Mouse (Mus musculus): ENCODE measurements around the gene Lrit2. TPM values are rescaled to one million over a fixed set of nuclear protein-coding genes. Genes with fewer than 3 reads are reported as not detected.

Lrit2 gene
- polyA plus RNA-seq, 1 experiment = not detected

GRCm38 (mm10) chr14:37109460-37109859, 41.7 kb downstream of the Lrit2 start:
- Histone ChIP-seq H3K9me3 (0 out of 2 replicates have a peak, but pooled peaks cover 5% of the 10 kb centered on the region), H3K27me3 (replicated peaks) (peaks cover 17% of the 10 kb centered on the region), H3K4me1 (peaks cover 73% of the 10 kb centered on the region), H3K4me3 (replicated peaks) (no peak overlapping the region), H3K36me3 (replicated peaks; ENCODE audit: low read length) (no peaks in the 10 kb centered on the region)
- TF ChIP-seq GATA1 (IDR thresholded peaks at IDR 0.05; ENCODE audit: borderline replicate concordance, low read length) = no peak
- no peak for TF ChIP-seq FLI1 (IDR thresholded peaks at IDR 0.05; ENCODE audit: low read length)

- Histone ChIP-seq H3K27me3 (replicated peaks) (peaks cover 14% of the 10 kb centered on the region), H3K4me3 (replicated peaks) (peak overlapping the region; percentile 7), H3K36me3 (replicated peaks; ENCODE audit: low read length) (no peaks in the 10 kb centered on the region), H3K9me3 (0 out of 2 replicates have a peak, but pooled peaks cover 5% of the 10 kb centered on the region), H3K4me1 (peaks cover 73% of the 10 kb centered on the region)
- TF ChIP-seq GATA1 (IDR thresholded peaks at IDR 0.05; ENCODE audit: borderline replicate concordance, low read length) (no peak), FLI1 (IDR thresholded peaks at IDR 0.05; ENCODE audit: low read length) (no peak)
These were observed 42.2 kb downstream of the Lrit2 start for GRCm38 (mm10) chr14:37109975-37110374.

- no peak for TF ChIP-seq FLI1 (IDR thresholded peaks at IDR 0.05; ENCODE audit: low read length)
- no peak for TF ChIP-seq GATA1 (IDR thresholded peaks at IDR 0.05; ENCODE audit: borderline replicate concordance, low read length)
- 0 out of 2 replicates have a peak, but pooled peaks cover 6% of the 10 kb centered on the region for H3K9me3 ChIP-seq
- H3K4me1 ChIP-seq = peaks cover 73% of the 10 kb centered on the region
- no peaks in the 10 kb centered on the region for H3K36me3 ChIP-seq (replicated peaks; ENCODE audit: low read length)
- peaks cover 14% of the 10 kb centered on the region for H3K27me3 ChIP-seq (replicated peaks)
- H3K4me3 ChIP-seq (replicated peaks) = peak overlapping the region; percentile 21
These were observed 42.7 kb downstream of the Lrit2 start for GRCm38 (mm10) chr14:37110456-37110855.

- peaks cover 7% of the 10 kb centered on the region for H3K27me3 ChIP-seq (replicated peaks)
- peaks cover 7% of the 10 kb centered on the region; the same call in 1 of the 2 replicates for H3K9me3 ChIP-seq
- H3K36me3 ChIP-seq (replicated peaks; ENCODE audit: low read length) = peaks cover 4% of the 10 kb centered on the region
- H3K4me1 ChIP-seq = peaks cover 66% of the 10 kb centered on the region
- H3K4me3 ChIP-seq (replicated peaks) = peak overlapping the region; percentile 64
- no peak for TF ChIP-seq FLI1 (IDR thresholded peaks at IDR 0.05; ENCODE audit: low read length)
- peak; percentile 31; the same call in 1 of the 3 replicates for TF ChIP-seq GATA1 (IDR thresholded peaks at IDR 0.05; ENCODE audit: borderline replicate concordance, low read length)
These were observed 43.6 kb downstream of the Lrit2 start for GRCm38 (mm10) chr14:37111371-37111770.

GRCm38 (mm10) chr14:37112931-37113330, 45.2 kb downstream of the Lrit2 start:
- peaks cover 7% of the 10 kb centered on the region; the same call in 1 of the 2 replicates for H3K9me3 ChIP-seq
- no peak for TF ChIP-seq FLI1 (IDR thresholded peaks at IDR 0.05; ENCODE audit: low read length)
- no peak for TF ChIP-seq GATA1 (IDR thresholded peaks at IDR 0.05; ENCODE audit: borderline replicate concordance, low read length)
- H3K4me3 ChIP-seq (replicated peaks) = no peak overlapping the region
- H3K36me3 ChIP-seq (replicated peaks; ENCODE audit: low read length) = peaks cover 14% of the 10 kb centered on the region
- peaks cover 77% of the 10 kb centered on the region for H3K4me1 ChIP-seq
- H3K27me3 ChIP-seq (replicated peaks) = peaks cover 3% of the 10 kb centered on the region

- H3K4me1 ChIP-seq = peaks cover 84% of the 10 kb centered on the region
- peaks cover 7% of the 10 kb centered on the region; the same call in 1 of the 2 replicates for H3K9me3 ChIP-seq
- H3K36me3 ChIP-seq (replicated peaks; ENCODE audit: low read length) = peaks cover 24% of the 10 kb centered on the region
- TF ChIP-seq FLI1 (IDR thresholded peaks at IDR 0.05; ENCODE audit: low read length) (no peak), GATA1 (IDR thresholded peaks at IDR 0.05; ENCODE audit: borderline replicate concordance, low read length) (no peak)
- peaks cover under 1% of the 10 kb centered on the region for H3K27me3 ChIP-seq (replicated peaks)
- peak within 1 kb of the TSS; percentile 46 for H3K4me3 ChIP-seq (replicated peaks)
These were observed 46.2 kb downstream of the Lrit2 start, which contains the start of gene 2610528A11Rik for GRCm38 (mm10) chr14:37113922-37114321. Gene 2610528A11Rik (minus strand): TSS chr14:37114022.

- peaks cover 58% of the 10 kb centered on the region for H3K4me1 ChIP-seq
- no peak overlapping the region for H3K4me3 ChIP-seq (replicated peaks)
- TF ChIP-seq FLI1 (IDR thresholded peaks at IDR 0.05; ENCODE audit: low read length) (no peak), GATA1 (IDR thresholded peaks at IDR 0.05; ENCODE audit: borderline replicate concordance, low read length) (no peak)
- peaks cover 2% of the 10 kb centered on the region; the same call in 1 of the 2 replicates for H3K9me3 ChIP-seq
- no peaks in the 10 kb centered on the region for H3K27me3 ChIP-seq (replicated peaks)
- H3K36me3 ChIP-seq (replicated peaks; ENCODE audit: low read length) = peaks cover 76% of the 10 kb centered on the region
These were observed 51.5 kb downstream of the Lrit2 start for GRCm38 (mm10) chr14:37119233-37119632.

Other genes with a start within 250 kb of the Lrit2 start
- gene Ccser2, start 99.2 kb upstream of the Lrit2 start, polyA plus RNA-seq (2012; ENCODE audit: insufficient read depth, low replicate concordance) = 0.31 TPM in 1 of 2 replicates, not detected in the other
- gene Rgr, start 19.0 kb upstream of the Lrit2 start, polyA plus RNA-seq (2012; ENCODE audit: insufficient read depth, low replicate concordance) = not detected in 2 replicates
- gene Lrit1, start 13.1 kb upstream of the Lrit2 start, polyA plus RNA-seq (2012; ENCODE audit: insufficient read depth, low replicate concordance) = not detected in 2 replicates
- gene Cdhr1, start 30.4 kb downstream of the Lrit2 start, polyA plus RNA-seq (2012; ENCODE audit: insufficient read depth, low replicate concordance) = not detected in 2 replicates
- 4.3 TPM in 1 of 2 replicates, not detected in the other for gene 2610528A11Rik, start 46.1 kb downstream of the Lrit2 start, polyA plus RNA-seq (2012; ENCODE audit: insufficient read depth, low replicate concordance)
- gene Ghitm, start 67.3 kb downstream of the Lrit2 start, polyA plus RNA-seq (2012; ENCODE audit: insufficient read depth, low replicate concordance) = 12.5 and 20.9 TPM in 2 replicates

All from megakaryocyte, embryonic 14.5 days (primary cell).